Mouse (Mus musculus) lung, embryonic 16.5 days (tissue): ENCODE results near the gene Ankrd9. TPM values are rescaled to one million over a fixed set of nuclear protein-coding genes. Genes with fewer than 3 reads are reported as not detected.

ENCODE experiments used
- ATAC-seq: fragments of 200-750 bp; cut with Nextera tagmentation; 2 replicates; pipeline ENCODE4 v1.8.0; 2017; ENCODE audit warnings: low read depth, mild to moderate bottlenecking, moderate library complexity
- H3K27ac ChIP-seq: fragments of 300-500 bp; sonication (generic); 2 replicates; pipeline ENCODE4 v1.5.1; 2014; ENCODE audit warnings: mild to moderate bottlenecking, control low read depth, low read length
- H3K27me3 ChIP-seq: fragments of 300-500 bp; sonication (generic); 2 replicates; pipeline ENCODE4 v1.6.1; 2014; ENCODE audit warnings: low read depth, low read length, mixed read lengths; ENCODE audit not compliant: control insufficient read depth, insufficient read depth
- H3K36me3 ChIP-seq: fragments of 300-500 bp; sonication (generic); 2 replicates; pipeline ENCODE4 v1.6.1; 2014; ENCODE audit warnings: low read length; ENCODE audit not compliant: control insufficient read depth, insufficient read depth
- H3K4me1 ChIP-seq: fragments of 300-500 bp; sonication (generic); replicated peaks from 2 replicates; pipeline ENCODE4 v1.6.1; 2014; ENCODE audit warnings: low read length, mixed read lengths; ENCODE audit not compliant: control insufficient read depth, insufficient read depth
- H3K4me2 ChIP-seq: fragments of 300-500 bp; sonication (generic); 2 replicates; pipeline ENCODE4 v1.6.1; 2014; ENCODE audit warnings: low read depth, low read length, control low read depth
- H3K4me3 ChIP-seq: fragments of 300-500 bp; sonication (generic); 2 replicates; pipeline ENCODE4 v1.5.1; 2014; ENCODE audit warnings: mild to moderate bottlenecking, low read length, control low read depth
- H3K9ac ChIP-seq: fragments of 300-500 bp; sonication (generic); 2 replicates; pipeline ENCODE4 v1.6.1; 2014; ENCODE audit warnings: low read length, control low read depth
- H3K9me3 ChIP-seq: fragments of 300-500 bp; sonication (generic); 2 replicates; pipeline ENCODE4 v1.6.1; 2016; ENCODE audit warnings: low read length; ENCODE audit not compliant: control insufficient read depth
- WGBS: fragments of 180-500 bp; shearing (Covaris S2); extraction: QIAGEN DNeasy Blood & Tissue Kit; methylation state at CpG from one replicate; pipeline ENCODE4 v1.1.7; 2014; 5-methylcytosine and 5-hydroxymethylcytosine counted together
- polyA plus RNA-seq: library from polyadenylated mRNA; unstranded; fragments of >200 nt; fragmentation: Nextera tagmentation; extraction: Ambion mirVana; gene quantifications from 2 replicates; pipeline ENCODE4 v1.2.1, GENCODE M21; 2015

The Ankrd9 gene
- polyA plus RNA-seq, result 11.8 and 13.6 TPM in 2 replicates

- H3K9me3 ChIP-seq, result no peaks in the 10 kb centered on the region
- H3K9ac ChIP-seq, result peak within 1 kb of the TSS; percentile 90
- H3K4me1 ChIP-seq, result peaks cover 14% of the 10 kb centered on the region; the same call in 1 of the 2 replicates
- peak; percentile 98 for ATAC-seq
- under 1% methylated on average over 64 of the region's 90 CpGs for WGBS
- peak within 1 kb of the TSS; percentile 92 for H3K4me3 ChIP-seq
- H3K27ac ChIP-seq, result peak within 1 kb of the TSS; percentile 80
- no peaks in the 10 kb centered on the region for H3K27me3 ChIP-seq
- H3K4me2 ChIP-seq, result peak within 1 kb of the TSS; percentile 99
- peaks cover 9% of the 10 kb centered on the region for H3K36me3 ChIP-seq
Measured at GRCm38 (mm10) chr12:110978607-110979406, at the start of gene Ankrd9. TSS of gene Ankrd9 (minus strand) at chr12:110979040.

- WGBS, result 47% methylated on average over 3 of the region's 3 CpGs
- H3K9ac ChIP-seq, result no peak overlapping the region
- H3K4me1 ChIP-seq, result no peaks in the 10 kb centered on the region
- no peak overlapping the region for H3K4me3 ChIP-seq
- H3K27ac ChIP-seq, result no peak overlapping the region
- no peaks in the 10 kb centered on the region for H3K9me3 ChIP-seq
- no peak overlapping the region for H3K4me2 ChIP-seq
- ATAC-seq, result no peak
- no peaks in the 10 kb centered on the region for H3K27me3 ChIP-seq
- no peaks in the 10 kb centered on the region for H3K36me3 ChIP-seq
Measured at GRCm38 (mm10) chr12:111021577-111021976, 42.7 kb upstream of the Ankrd9 start.

- Histone ChIP-seq H3K27me3 (no peaks in the 10 kb centered on the region), H3K4me2 (no peak overlapping the region), H3K9ac (no peak overlapping the region), H3K9me3 (no peaks in the 10 kb centered on the region), H3K4me3 (no peak overlapping the region), H3K4me1 (no peaks in the 10 kb centered on the region), H3K36me3 (no peaks in the 10 kb centered on the region), H3K27ac (no peak overlapping the region)
- WGBS, result 15% methylated on average over 1 of the region's 1 CpGs
- no peak for ATAC-seq
Measured at GRCm38 (mm10) chr12:111021138-111021537, 42.3 kb upstream of the Ankrd9 start.

GRCm38 (mm10) chr12:111019086-111019485 is 40.2 kb upstream of the Ankrd9 start:
- no peaks in the 10 kb centered on the region for H3K9me3 ChIP-seq
- no peak overlapping the region for H3K27ac ChIP-seq
- no peaks in the 10 kb centered on the region for H3K27me3 ChIP-seq
- ATAC-seq, result no peak
- WGBS, result 86% methylated on average over 2 of the region's 2 CpGs
- 0 out of 2 replicates have a peak, but pooled peaks cover 2% of the 10 kb centered on the region for H3K4me1 ChIP-seq
- no peaks in the 10 kb centered on the region for H3K36me3 ChIP-seq
- H3K4me3 ChIP-seq, result no peak overlapping the region
- no peak overlapping the region for H3K9ac ChIP-seq
- no peak overlapping the region for H3K4me2 ChIP-seq

- no peak overlapping the region for H3K9ac ChIP-seq
- no peaks in the 10 kb centered on the region for H3K9me3 ChIP-seq
- H3K27ac ChIP-seq, result no peak overlapping the region
- ATAC-seq, result no peak
- H3K27me3 ChIP-seq, result no peaks in the 10 kb centered on the region
- 0 out of 2 replicates have a peak, but pooled peaks cover 2% of the 10 kb centered on the region for H3K4me1 ChIP-seq
- H3K36me3 ChIP-seq, result no peaks in the 10 kb centered on the region
- H3K4me2 ChIP-seq, result no peak overlapping the region
- WGBS, result 83% methylated on average over 11 of the region's 11 CpGs
- no peak overlapping the region for H3K4me3 ChIP-seq
Measured at GRCm38 (mm10) chr12:111018068-111018467, 39.2 kb upstream of the Ankrd9 start.

GRCm38 (mm10) chr12:111016807-111017206 is 38.0 kb upstream of the Ankrd9 start:
- H3K4me1 ChIP-seq, result 0 out of 2 replicates have a peak, but pooled peaks cover 2% of the 10 kb centered on the region
- 74% methylated on average over 3 of the region's 3 CpGs for WGBS
- H3K9ac ChIP-seq, result no peak overlapping the region
- H3K9me3 ChIP-seq, result no peaks in the 10 kb centered on the region
- H3K27ac ChIP-seq, result no peak overlapping the region
- ATAC-seq, result no peak
- H3K36me3 ChIP-seq, result no peaks in the 10 kb centered on the region
- no peaks in the 10 kb centered on the region for H3K27me3 ChIP-seq
- no peak overlapping the region for H3K4me2 ChIP-seq
- no peak overlapping the region for H3K4me3 ChIP-seq

- H3K4me2 ChIP-seq, result no peak overlapping the region
- no peak overlapping the region for H3K4me3 ChIP-seq
- H3K27ac ChIP-seq, result peak overlapping the region; percentile 44
- no peaks in the 10 kb centered on the region for H3K36me3 ChIP-seq
- whole genome bisulfite sequencing, result 48% methylated on average over 6 of the region's 6 CpGs
- H3K4me1 ChIP-seq, result peaks cover 30% of the 10 kb centered on the region
- H3K9ac ChIP-seq, result no peak overlapping the region
- H3K9me3 ChIP-seq, result no peaks in the 10 kb centered on the region
- peak; percentile 55 for ATAC-seq
- H3K27me3 ChIP-seq, result no peaks in the 10 kb centered on the region
Measured at GRCm38 (mm10) chr12:111009615-111010257, 30.9 kb upstream of the Ankrd9 start.

GRCm38 (mm10) chr12:111008500-111009490 is 30.0 kb upstream of the Ankrd9 start:
- WGBS, result 42% methylated on average over 11 of the region's 11 CpGs

More at GRCm38 (mm10) chr12:111008500-111009490, 30.0 kb upstream of the Ankrd9 start:
- Histone ChIP-seq H3K27me3 (no peaks in the 10 kb centered on the region), H3K27ac (peak overlapping the region; percentile 74), H3K36me3 (no peaks in the 10 kb centered on the region), H3K9ac (peak overlapping the region; percentile 14; the same call in 1 of the 2 replicates), H3K4me3 (no peak overlapping the region), H3K4me2 (no peak overlapping the region), H3K9me3 (no peaks in the 10 kb centered on the region), H3K4me1 (peaks cover 30% of the 10 kb centered on the region)
- ATAC-seq, result peak; percentile 34
